Mouse (Mus musculus): ENCODE data around the gene Dennd1a.

Dennd1a gene

GRCm38 (mm10) chr2:37797046-37797445 is 490.1 kb downstream of the Dennd1a start:
- DNase-seq: no peak

GRCm38 (mm10) chr2:37796021-37796420 is 491.2 kb downstream of the Dennd1a start:
- DNase-seq: no peak

GRCm38 (mm10) chr2:37791340-37791739 is 495.9 kb downstream of the Dennd1a start:
- DNase-seq: no peak

DNA sequence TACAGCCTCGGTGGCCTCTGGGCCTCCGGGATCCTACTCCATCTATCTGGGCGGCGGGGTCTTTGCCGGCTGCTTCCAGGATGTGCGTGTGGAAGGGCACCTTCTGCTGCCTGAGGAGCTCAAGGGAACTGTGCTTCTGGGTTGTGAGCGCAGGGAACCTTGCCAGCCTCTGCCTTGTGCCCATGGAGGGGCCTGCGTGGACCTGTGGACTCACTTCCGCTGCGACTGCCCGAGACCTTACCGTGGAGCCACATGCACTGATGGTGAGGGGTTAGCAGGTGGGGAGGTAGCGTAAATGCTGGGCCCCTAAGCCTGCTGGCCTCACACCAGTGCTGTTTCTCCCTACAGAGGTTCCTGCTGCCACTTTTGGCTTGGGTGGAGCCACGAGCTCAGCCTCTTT is 496.5 kb downstream of the Dennd1a start:
- DNase-seq: no peak

DNA sequence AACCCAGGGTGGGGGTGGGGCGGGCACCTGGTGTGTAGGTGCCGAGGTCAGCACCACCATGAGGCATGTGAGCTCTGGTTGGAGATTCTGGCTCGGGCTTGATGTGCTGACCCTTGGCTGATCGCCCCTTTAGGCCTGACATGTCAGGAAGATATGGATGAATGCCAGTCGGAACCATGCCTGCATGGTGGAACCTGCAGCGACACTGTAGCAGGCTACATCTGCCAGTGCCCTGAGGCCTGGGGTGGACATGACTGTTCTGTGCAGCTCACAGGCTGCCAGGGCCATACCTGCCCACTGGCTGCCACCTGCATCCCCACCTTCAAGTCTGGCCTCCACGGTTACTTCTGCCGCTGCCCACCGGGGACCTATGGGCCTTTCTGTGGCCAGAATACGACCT is 497.2 kb downstream of the Dennd1a start:
- DNase-seq: no peak

DNA sequence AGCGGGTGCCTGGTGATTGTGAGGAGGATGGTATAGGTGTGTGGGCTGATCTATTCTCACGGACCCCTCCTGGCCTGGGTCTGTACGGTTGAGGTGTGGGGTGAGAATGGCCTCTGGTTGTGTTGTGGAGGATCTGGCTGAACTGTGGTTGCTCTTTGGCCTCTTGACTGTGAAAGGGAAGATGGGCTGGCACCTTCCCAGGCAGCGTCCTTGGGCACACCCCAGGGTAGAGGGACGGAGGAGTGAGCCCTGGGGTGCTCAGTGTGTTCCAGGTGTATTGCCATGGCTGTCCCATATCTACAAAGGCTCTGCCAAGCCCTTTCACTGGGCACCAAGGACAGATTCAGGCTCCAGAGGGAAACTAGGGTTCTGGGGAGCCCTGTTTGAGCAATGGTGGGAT is 498.2 kb downstream of the Dennd1a start:
- DNase-seq: no peak

- no peak for DNase-seq
Measured at GRCm38 (mm10) chr2:37788176-37788962, 498.8 kb downstream of the Dennd1a start.

DNA sequence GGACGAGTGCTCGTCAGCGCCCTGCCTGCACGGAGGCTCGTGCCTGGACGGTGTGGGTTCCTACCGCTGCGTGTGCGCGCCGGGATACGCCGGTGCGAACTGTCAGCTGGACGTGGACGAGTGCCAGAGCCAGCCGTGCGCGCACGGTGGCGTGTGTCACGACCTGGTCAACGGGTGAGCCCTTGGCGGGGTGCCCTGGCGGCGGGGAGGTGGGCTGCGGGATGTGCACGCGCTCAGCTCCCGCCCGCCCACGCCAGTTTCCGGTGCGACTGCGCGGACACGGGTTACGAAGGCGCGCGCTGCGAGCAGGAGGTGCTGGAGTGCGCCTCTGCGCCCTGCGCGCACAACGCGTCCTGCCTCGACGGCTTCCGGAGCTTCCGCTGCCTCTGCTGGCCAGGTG is 500.7 kb downstream of the Dennd1a start:
- DNase-seq: no peak

DNA sequence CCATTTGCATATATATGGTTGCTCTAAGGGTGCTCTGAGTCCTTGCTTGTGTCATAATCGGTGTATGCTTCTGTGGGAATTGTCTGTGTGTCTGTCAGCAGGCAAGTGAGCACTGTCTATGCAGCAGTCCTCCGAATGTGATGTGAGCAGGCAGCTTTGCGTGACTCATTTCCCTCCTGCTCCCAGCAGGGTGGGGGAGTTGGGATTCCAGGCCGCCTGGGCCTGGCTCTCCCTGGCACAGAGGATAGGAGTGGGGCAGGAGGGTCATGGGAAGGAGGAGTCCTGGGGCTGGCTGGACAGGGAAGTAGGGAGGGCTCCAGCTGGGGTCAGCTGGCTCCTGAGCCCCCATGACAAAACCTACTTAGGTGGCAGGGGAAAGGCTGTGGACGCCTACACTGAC is 502.7 kb downstream of the Dennd1a start:
- DNase-seq: peak; percentile 50

GRCm38 (mm10) chr2:37782002-37782401 is 505.2 kb downstream of the Dennd1a start:
- no peak for DNase-seq

GRCm38 (mm10) chr2:37781421-37781820 is 505.8 kb downstream of the Dennd1a start:
- no peak for DNase-seq

- DNase-seq: no peak
Measured at GRCm38 (mm10) chr2:37780270-37780929, 506.8 kb downstream of the Dennd1a start.

- no peak for DNase-seq
Measured at GRCm38 (mm10) chr2:37777958-37778720, 509.1 kb downstream of the Dennd1a start.

- DNase-seq: no peak
Measured at GRCm38 (mm10) chr2:37776611-37777411, 510.4 kb downstream of the Dennd1a start.

DNA sequence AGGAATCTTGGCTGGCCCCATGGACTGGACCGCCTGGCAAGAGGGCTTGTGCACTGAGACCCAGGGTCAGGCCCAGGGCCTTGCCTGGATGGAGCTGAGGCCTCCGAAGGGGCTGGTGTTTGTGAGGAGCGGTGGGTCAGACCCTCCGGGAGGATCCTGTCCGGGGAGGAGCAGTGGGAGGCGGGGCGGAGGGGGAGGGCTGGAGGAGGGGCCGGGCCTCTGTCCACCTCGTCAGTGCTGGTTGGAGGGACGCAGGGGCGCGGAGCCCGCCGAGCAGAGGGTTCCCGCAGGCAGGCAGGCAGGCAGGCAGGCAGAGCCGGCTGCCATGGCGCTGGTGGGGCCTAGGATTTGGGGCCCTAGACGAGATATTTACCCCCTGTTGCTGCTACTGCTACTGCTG is 511.2 kb downstream of the Dennd1a start, which contains the start of gene Crb2:
Gene Crb2 (plus strand): TSS at position 234 of the 400 bp plus-strand sequence.
- DNase-seq: no peak

DNA sequence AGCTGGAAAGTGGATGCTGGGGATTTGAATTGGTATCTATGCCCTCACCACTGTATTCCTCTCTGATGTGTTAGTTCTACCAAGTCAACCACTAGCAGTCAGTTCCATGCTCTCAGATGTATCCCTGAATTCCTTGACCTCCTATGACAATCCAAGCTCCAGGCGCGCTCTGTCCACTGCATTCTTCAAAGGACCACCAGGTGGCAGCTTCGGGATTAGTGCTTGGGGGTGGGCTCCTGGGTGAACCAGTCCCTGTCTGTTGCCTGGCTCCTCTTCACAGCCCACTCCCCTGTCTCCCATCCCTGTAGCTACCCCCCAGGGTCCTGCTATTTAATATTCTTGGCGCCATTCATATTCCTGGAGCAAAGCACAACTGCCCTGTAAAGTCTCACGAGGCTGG is 512.6 kb downstream of the Dennd1a start:
- DNase-seq: no peak

- peak; percentile 87 for DNase-seq
Measured at GRCm38 (mm10) chr2:37771618-37772285, 515.4 kb downstream of the Dennd1a start.

- no peak for DNase-seq
Measured at GRCm38 (mm10) chr2:37769793-37770192, 517.4 kb downstream of the Dennd1a start.

DNA sequence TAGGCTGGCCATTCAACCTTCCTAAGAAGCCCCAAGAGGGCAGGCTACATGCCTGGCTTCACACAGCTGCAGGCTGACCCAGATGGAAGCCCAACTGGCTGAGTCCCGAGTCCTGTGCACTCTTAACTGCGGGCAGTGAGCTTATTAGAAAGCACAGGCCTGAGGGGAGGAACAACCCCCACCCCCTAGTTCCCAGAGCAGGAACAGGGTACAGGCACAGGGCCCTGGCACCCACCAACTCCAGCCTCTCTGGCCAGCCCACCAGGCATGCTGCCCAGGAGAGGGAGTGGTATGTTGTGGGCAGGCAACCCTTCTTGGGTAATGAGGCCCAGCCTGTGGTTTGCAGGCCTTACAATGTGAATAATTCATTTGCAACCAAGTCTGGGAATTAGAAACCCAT is 518.3 kb downstream of the Dennd1a start:
- peak; percentile 80 for DNase-seq

DNA sequence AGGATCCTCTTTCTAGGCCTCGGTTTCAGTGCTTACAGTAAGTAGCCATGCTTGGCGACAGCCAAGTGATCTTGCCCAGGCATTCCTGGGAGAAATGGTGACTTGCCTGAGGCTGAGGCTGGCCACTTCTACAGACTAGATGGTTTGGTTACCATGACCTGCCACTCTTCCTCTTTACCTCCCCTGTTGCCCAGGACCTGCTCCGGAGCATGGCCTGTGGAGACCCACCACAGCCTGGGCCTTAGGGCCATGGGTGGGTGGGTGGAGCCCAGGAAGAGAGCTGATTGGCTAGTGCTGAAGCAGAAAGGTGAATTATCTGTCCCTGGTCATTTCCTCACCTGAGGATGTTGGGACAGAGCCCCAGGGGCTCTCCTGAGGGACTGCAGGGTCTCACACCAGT is 519.5 kb downstream of the Dennd1a start:
- DNase-seq: no peak

DNA sequence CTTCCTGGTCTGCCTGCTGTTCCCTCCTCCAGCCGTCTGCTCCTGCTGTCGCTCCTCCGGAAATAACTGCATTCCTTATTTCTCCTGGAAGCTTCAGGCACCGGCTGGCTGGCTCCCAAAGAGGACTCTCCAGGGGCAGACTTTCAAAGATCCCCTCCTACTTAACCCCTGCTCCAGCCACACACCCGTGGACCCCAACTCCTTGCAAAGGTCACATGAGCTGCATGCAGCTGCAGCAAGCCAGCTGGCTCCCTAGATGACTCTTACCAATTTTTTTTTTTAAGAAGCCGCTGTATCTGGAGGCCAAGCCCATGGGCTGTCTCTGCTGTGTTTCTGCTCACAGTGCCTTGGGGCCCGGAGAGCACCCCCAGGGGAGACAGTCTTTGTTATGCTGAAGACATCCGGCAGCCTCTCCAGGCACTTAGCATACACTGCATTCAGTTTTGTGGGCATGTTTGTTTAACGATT is 520.1 kb downstream of the Dennd1a start:
- peak; percentile 67 for DNase-seq
